Mouse (Mus musculus): ENCODE measurements around the gene Nr2c1.

- TF ChIP-seq CTCF (IDR thresholded peaks at IDR 0.05; ENCODE audit: control insufficient read depth, insufficient read depth, insufficient read length), result peak; percentile 48
- TF ChIP-seq MAX (IDR thresholded peaks at IDR 0.05), result no peak
- no peak for TF ChIP-seq CEBPB (IDR thresholded peaks at IDR 0.05; ENCODE audit: low read depth)
- peak; percentile 22 for TF ChIP-seq MYOD1 (IDR thresholded peaks at IDR 0.05; ENCODE audit: control insufficient read depth, insufficient read length, low read depth)
- no peak for TF ChIP-seq FOSL1 (IDR thresholded peaks at IDR 0.05; ENCODE audit: insufficient read depth, low read length, poor library complexity, severe bottlenecking)
Measured at GRCm38 (mm10) chr10:94147756-94148531, at the start of gene Nr2c1.

Measured in C2C12 (cell line).